ENCODE assay signal across 8 mouse cellular contexts in genomic region chr4:63213907-63214621, GRCm38 (mm10). TPM values are rescaled to one million over a fixed set of nuclear protein-coding genes. Genes with fewer than 3 reads are reported as not detected.
A peak's percentile ranks its signal among the peaks of the same experiment; 100 is the strongest.
DNase-seq lines count a peak whose midpoint lies in the region; ATAC-seq and TF ChIP-seq lines count a peak whose summit lies in the region.

TSS of gene Col27a1 (plus strand) at chr4:63214004.

- H3K27ac ChIP-seq in embryonic facial prominence, embryonic 12.5 days, result peak within 1 kb of the TSS; percentile 14; the same call in 1 of the 2 replicates
- H3K27ac ChIP-seq in kidney, postnatal 0 days, result no peak within 1 kb of the TSS

- whole genome bisulfite sequencing in embryonic facial prominence, embryonic 12.5 days, result under 1% methylated on average over 59 of the region's 61 CpGs
- under 1% methylated on average over 58 of the region's 61 CpGs for WGBS in kidney, postnatal 0 days

- peak within 1 kb of the TSS; percentile 87 for H3K4me2 ChIP-seq in embryonic facial prominence, embryonic 12.5 days (replicated peaks)
- H3K4me2 ChIP-seq in kidney, postnatal 0 days (ENCODE audit: low read length), result peak within 1 kb of the TSS; percentile 100

- H3K36me3 ChIP-seq in erythroblast, embryonic 14.5 days (ENCODE audit: control insufficient read depth), result no peaks in the 10 kb centered on the region
- no peaks in the 10 kb centered on the region for H3K36me3 ChIP-seq in E14TG2a.4 (ENCODE audit: insufficient read depth, low read length)
- no peaks in the 10 kb centered on the region for H3K36me3 ChIP-seq in embryonic facial prominence, embryonic 12.5 days
- H3K36me3 ChIP-seq in kidney, postnatal 0 days (ENCODE audit: insufficient read depth, low read length), result no peaks in the 10 kb centered on the region

- peak; percentile 68 for DNase-seq in kidney, postnatal 0 days (ENCODE audit: low spot score)
- peak; percentile 20 for DNase-seq in naive thymus-derived CD4-positive, alpha-beta T cell, adult 2 months (ENCODE audit: low read depth)
- DNase-seq in left cerebral cortex, adult 8-10 months (ENCODE audit: low spot score in 2 of 2), result no peak
- DNase-seq in urinary bladder, postnatal 4 days (ENCODE audit: low spot score in 2 of 2), result no peak

- H3K4me3 ChIP-seq in erythroblast, embryonic 14.5 days (replicated peaks), result peak within 1 kb of the TSS; percentile 40
- H3K4me3 ChIP-seq in E14TG2a.4 (replicated peaks; ENCODE audit: low read length), result peak within 1 kb of the TSS; percentile 83
- H3K4me3 ChIP-seq in embryonic facial prominence, embryonic 12.5 days, result peak within 1 kb of the TSS; percentile 69
- peak within 1 kb of the TSS; percentile 75 for H3K4me3 ChIP-seq in kidney, postnatal 0 days (replicated peaks; ENCODE audit: low read depth, low read length)

- ATAC-seq in erythroblast, adult 5-6 weeks (replicated peaks; ENCODE audit: low FRiP score, poor library complexity, severe bottlenecking), result no peak
- ATAC-seq in embryonic facial prominence, embryonic 12.5 days (ENCODE audit: insufficient number of reproducible peaks, insufficient read depth, low FRiP score, low TSS enrichment), result peak; percentile 23; the same call in 1 of the 2 replicates
- peak; percentile 25 for ATAC-seq in kidney, postnatal 0 days (replicated peaks; ENCODE audit: low FRiP score, low read depth)

- no peak for TF ChIP-seq CTCF in E14TG2a.4 (conservative IDR thresholded peaks at IDR 0.05; ENCODE audit: low read length)
- TF ChIP-seq CTCF in kidney, postnatal 0 days (IDR thresholded peaks at IDR 0.05; ENCODE audit: low read depth), result peak; percentile 51

- peaks cover 43% of the 10 kb centered on the region for H3K27me3 ChIP-seq in erythroblast, embryonic 14.5 days (ENCODE audit: control insufficient read depth)
- H3K27me3 ChIP-seq in E14TG2a.4 (ENCODE audit: insufficient read depth, low read length), result peaks cover 91% of the 10 kb centered on the region
- peaks cover 13% of the 10 kb centered on the region; the same call in 1 of the 2 replicates for H3K27me3 ChIP-seq in embryonic facial prominence, embryonic 12.5 days
- peaks cover 3% of the 10 kb centered on the region; the same call in 1 of the 2 replicates for H3K27me3 ChIP-seq in kidney, postnatal 0 days (ENCODE audit: insufficient read depth, low read length)

- H3K4me1 ChIP-seq in erythroblast, embryonic 14.5 days (ENCODE audit: control insufficient read depth), result no peaks in the 10 kb centered on the region
- peaks cover 20% of the 10 kb centered on the region for H3K4me1 ChIP-seq in E14TG2a.4 (replicated peaks; ENCODE audit: low read depth, low read length)
- H3K4me1 ChIP-seq in embryonic facial prominence, embryonic 12.5 days, result peaks cover 21% of the 10 kb centered on the region; the same call in 1 of the 2 replicates
- H3K4me1 ChIP-seq in kidney, postnatal 0 days (replicated peaks; ENCODE audit: insufficient read depth, low read length), result peaks cover 14% of the 10 kb centered on the region

- H3K9ac ChIP-seq in embryonic facial prominence, embryonic 12.5 days, result peak within 1 kb of the TSS; percentile 58
- H3K9ac ChIP-seq in kidney, postnatal 0 days (ENCODE audit: low read depth, low read length), result peak within 1 kb of the TSS; percentile 46; the same call in 1 of the 2 replicates

- H3K9me3 ChIP-seq in erythroblast, embryonic 14.5 days (ENCODE audit: control insufficient read depth, low read length), result no peaks in the 10 kb centered on the region
- H3K9me3 ChIP-seq in E14TG2a.4 (ENCODE audit: low read length), result peaks cover 5% of the 10 kb centered on the region; the same call in 1 of the 2 replicates
- H3K9me3 ChIP-seq in embryonic facial prominence, embryonic 12.5 days, result no peaks in the 10 kb centered on the region
- no peaks in the 10 kb centered on the region for H3K9me3 ChIP-seq in kidney, postnatal 0 days (replicated peaks; ENCODE audit: low read length)

RNA-seq across cellular contexts. Expression of gene Col27a1, which starts in this region (rescaled TPM):
- polyA plus RNA-seq in erythroblast, embryonic 14.5 days (2012), result 0.01 TPM in 1 of 2 replicates, not detected in the other
- total RNA-seq in erythroblast, adult 5-6 weeks (2015; ENCODE audit: low replicate concordance), result 0.96 TPM in 1 of 2 replicates, not detected in the other
- total RNA-seq in erythroblast, adult 5-6 weeks (2017; ENCODE audit: low replicate concordance), result not detected in 2 replicates
- polyA plus RNA-seq in embryonic facial prominence, embryonic 12.5 days (2016; fragmentation: Nextera tagmentation; extraction: Ambion mirVana), result 19.3 and 21.8 TPM in 2 replicates
- 5.7 and 6.4 TPM in 2 replicates for polyA plus RNA-seq in kidney, postnatal 0 days (2015; fragmentation: Nextera tagmentation; extraction: Ambion mirVana)
- total RNA-seq in left cerebral cortex, adult 8-10 months (2022), result 1 to 10 TPM; 3.7 to 7.4 (median 5.4) TPM

Comparison
In these comparisons a context has a peak if more than half of its experiments do, and no peak if none do; other contexts are left out.
1. DNase-seq: peak in kidney, postnatal 0 days (single experiment) and naive thymus-derived CD4-positive, alpha-beta T cell, adult 2 months (single experiment); none in left cerebral cortex, adult 8-10 months (0 of 2) and urinary bladder, postnatal 4 days (0 of 2).
2. Peak in every context shown above with its lines, with median percentiles within 50 percentile points of each other: H3K4me3 ChIP-seq.